Mouse (Mus musculus) adrenal gland (tissue): ENCODE data around the gene Nfxl1.

ENCODE experiments used
- intact Hi-C: fragments of 180-260 bp; cut with DNase I; formaldehyde crosslinking; loops from one replicate; pipeline ENCODE4 v1.15.1; 2025

Gene Nfxl1

DNA sequence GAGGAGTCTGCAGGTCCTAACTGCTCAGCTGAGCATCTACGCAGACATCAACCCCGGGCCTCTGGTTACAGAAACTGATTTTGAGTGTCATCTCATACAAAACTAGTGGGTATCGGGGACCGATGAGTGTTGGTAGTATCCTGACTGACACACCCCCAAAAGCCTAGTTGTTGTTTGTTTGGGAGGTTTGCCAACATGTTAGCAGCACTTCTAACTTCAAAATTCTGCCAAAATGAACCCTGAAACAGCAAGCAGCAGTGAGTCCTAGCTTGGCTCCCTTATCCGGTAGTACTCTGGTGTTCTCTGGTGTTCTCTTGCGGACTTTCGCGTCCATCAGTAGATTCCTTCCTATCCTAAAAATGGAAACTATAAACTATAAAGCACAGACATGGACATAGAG, 56.7 kb downstream of the Nfxl1 start:
- intact Hi-C loops: no loop called here

DNA sequence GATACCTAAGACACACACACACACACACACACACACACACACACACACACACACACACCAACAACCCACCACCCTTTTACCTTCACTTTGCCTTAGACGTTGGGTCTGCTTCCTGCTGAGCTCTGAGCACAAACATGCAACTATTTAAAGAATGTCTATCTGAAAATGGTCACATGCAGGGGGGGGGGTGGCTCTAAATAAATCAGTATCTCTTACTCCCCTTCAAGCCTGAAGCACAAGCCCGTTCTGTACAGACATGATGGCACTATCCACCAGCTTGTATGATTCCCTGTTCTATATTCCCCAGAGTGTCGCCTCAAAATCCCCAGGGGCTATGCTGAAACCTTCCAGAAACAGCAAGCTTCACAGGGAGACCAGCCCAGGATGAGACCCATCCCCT, 57.7 kb downstream of the Nfxl1 start:
- intact Hi-C loops: no loop called here

DNA sequence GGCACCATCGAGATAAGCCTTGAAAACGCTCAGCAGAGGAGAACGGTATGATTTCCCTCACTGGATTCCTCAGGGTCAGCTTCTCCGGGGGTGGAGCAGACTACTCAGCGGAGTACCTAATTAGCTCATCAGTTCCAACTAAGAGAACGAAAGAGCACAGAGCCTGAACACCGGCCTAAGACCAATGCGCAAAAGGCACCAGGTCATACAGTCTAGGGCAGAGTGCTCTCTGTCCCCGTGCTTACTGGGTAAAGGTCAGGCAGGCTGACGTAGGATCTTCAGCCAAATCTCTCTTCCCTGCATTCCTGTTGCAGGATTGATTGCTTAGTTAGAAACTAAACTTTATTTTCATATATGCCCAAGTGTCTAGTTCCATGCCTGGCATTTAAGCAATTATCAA, 61.2 kb downstream of the Nfxl1 start:
- intact Hi-C loops: no loop called here

DNA sequence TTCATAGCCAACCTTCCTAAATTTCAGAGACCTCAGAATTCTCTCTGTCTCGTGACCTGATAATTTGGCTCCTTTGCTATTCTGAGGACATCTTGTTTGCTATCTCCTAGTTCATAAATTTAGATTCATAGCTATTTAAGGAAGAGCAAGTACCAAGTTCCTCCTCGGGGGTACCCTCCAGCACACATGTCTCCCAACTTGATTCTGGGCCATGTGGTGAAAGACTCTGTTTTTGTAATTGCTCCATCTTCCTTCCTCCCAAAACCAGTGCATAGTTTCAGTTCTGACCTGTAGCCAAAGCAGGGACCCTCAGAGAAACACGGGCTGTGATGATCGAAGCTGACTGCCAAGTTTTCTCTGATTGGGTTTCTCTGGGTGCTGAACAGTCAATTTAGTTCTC, 62.7 kb downstream of the Nfxl1 start:
- intact Hi-C loops: no loop called here

DNA sequence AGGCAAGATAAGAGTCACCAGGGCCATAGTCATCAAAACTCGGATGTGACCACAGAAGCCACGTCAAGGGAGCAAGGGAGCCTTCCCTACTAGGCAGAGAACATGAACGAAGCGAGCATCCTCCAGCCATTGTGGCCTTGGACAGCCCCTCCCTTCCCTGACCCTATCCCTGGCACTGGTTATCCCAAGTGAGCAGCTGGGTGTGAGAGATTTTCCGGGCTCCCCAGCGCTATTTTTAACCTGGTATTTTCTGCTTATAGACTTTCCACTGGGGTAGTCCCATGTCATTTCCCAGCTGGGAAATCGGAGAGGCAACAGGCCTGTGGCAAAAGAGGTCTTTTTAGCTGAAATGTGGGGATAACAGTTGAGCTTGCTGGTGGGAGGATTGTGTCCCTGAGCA, 65.6 kb downstream of the Nfxl1 start:
- intact Hi-C loops: no loop called here

DNA sequence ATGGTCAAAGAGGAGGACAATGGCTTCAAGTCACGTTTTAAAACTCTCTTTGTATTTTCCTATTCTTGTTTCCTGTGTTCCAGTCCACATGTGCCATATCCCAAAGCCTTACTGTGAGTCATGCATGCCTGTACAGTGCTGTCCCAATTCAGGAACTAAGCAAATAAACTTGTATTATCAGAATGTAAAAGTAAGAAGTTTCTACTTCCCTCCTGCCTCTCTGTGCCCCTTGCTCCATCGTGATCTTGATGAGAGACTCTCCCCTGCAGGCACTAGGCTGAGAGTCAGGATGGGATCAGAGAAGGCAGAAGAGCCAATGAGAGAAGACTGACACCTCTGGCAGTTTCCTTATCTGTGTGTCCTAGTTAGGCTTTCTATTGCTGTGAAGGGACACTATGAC, 68.3 kb downstream of the Nfxl1 start:
- intact Hi-C loops: no loop called here

DNA sequence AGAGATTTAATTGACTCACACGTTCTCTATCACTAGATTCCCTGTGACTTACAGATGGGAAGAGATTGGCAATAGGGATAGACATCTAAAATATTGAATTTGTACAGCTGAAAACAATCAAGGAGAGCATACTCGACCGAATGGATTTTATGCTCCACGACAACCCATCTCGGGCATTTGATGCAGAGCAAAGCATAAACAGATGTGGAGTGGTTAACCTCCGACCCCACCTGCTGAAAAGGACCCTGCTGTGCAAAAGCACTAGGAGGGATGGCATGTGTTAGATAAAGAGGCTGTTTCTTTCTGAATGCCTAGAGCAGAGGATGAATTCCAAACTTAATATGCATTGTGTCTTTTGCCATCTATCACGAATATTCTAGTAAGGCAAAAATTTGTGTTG, 79.0 kb downstream of the Nfxl1 start:
- intact Hi-C loops: no loop called here

DNA sequence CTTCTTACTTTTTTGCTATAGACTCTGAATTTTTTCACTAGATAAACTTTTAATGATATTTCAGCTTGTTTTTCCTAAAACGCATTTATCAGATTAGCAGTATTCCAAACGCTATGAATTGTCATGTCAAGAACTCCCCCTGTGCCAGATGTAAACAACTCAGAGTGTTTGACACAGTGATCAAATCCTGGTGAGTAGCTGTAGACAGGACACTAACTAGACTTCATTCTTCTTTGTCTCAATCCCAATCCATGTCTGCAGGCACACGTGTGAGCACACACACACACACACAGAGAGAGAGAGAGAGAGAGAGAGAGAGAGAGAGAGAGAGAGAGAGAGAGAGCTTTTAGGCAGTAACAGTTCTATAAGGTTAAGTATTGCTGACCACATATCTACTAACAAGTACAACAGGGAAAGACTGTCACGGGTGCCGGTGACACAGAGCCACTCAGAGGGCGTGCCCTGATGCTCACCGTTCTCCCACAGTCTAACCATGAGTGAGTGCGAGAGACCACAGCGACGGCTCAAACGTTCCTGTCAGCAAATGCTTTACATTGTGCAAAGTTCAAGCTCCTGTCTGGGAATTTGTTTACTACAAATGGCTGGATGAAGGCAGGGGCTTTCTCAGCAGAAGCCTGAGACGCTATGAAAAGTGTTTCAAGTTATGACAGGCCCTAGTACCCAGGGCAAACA, 87.0 kb downstream of the Nfxl1 start:
- intact Hi-C loops: no loop called here

DNA sequence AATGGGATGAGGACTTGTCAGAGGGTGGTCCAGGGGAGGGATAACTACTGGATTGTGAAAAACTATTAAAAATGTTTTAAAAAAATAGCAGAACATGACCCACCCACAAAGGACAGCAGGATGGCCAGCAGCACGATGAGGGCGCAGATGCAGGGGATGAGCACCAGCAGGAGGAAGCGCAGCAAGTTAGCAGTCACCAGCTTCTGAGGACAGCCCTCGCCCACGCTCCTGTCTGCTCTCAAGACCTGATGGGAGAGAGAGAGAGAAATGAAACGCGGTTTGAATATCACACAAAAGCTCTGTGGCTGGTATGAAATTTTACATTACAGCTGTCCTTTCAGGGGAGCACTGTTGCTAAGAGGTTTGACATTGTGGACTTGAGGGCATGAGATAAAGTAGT, 87.7 kb downstream of the Nfxl1 start:
- intact Hi-C loops: no loop called here

DNA sequence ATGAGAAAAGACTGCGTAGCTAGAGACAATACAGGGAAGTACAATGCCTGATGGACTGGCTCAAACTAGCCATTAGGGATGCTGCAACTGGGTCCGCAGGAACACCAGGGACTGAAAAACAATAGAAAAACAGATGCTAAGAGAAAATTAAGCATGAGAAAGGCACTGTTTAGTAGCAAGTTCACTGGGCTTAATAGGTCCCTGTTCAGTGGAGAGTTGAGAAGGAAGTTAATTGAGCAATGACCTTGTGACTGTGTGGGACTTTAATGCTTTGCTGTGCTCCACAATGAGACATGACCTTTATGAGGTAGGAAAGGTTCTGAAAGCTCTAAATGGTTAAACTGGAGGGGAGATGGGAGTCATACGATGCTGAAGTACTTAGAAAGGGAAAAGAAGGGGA, 94.6 kb downstream of the Nfxl1 start:
- intact Hi-C loops: no loop called here
